ENCODE assay signal across 8 mouse cellular contexts in genomic region chr5:142818435-142819360, GRCm38 (mm10). TPM values are rescaled to one million over a fixed set of nuclear protein-coding genes. Genes with fewer than 3 reads are reported as not detected.
A peak's percentile ranks its signal among the peaks of the same experiment; 100 is the strongest.
DNase-seq lines count a peak whose midpoint lies in the region; ATAC-seq and TF ChIP-seq lines count a peak whose summit lies in the region.

No protein-coding gene starts in this region.

- peak overlapping the region; percentile 97 for H3K27ac ChIP-seq in brown adipose tissue, adult 24 weeks (replicated peaks; ENCODE audit: low read depth, low read length)
- H3K27ac ChIP-seq in forebrain, postnatal 0 days (ENCODE audit: low read depth, low read length), result peak overlapping the region; percentile 100
- peak overlapping the region; percentile 100 for H3K27ac ChIP-seq in hindbrain, embryonic 12.5 days

- under 1% methylated on average over 43 of the region's 43 CpGs for WGBS in forebrain, postnatal 0 days
- under 1% methylated on average over 43 of the region's 43 CpGs for WGBS in hindbrain, embryonic 12.5 days

- no peaks in the 10 kb centered on the region; the same call in 1 of the 2 replicates for H3K36me3 ChIP-seq in forebrain, postnatal 0 days (ENCODE audit: insufficient read depth)
- H3K36me3 ChIP-seq in hindbrain, embryonic 12.5 days, result no peaks in the 10 kb centered on the region

- H3K27me3 ChIP-seq in forebrain, postnatal 0 days (ENCODE audit: insufficient read depth, low read length), result no peaks in the 10 kb centered on the region
- H3K27me3 ChIP-seq in hindbrain, embryonic 12.5 days, result no peaks in the 10 kb centered on the region

- H3K4me1 ChIP-seq in brown adipose tissue, adult 24 weeks (ENCODE audit: control insufficient read depth, insufficient read depth, insufficient read length, low read length), result no peaks in the 10 kb centered on the region
- peaks cover 9% of the 10 kb centered on the region for H3K4me1 ChIP-seq in forebrain, postnatal 0 days (ENCODE audit: insufficient read depth)
- H3K4me1 ChIP-seq in hindbrain, embryonic 12.5 days, result peaks cover 16% of the 10 kb centered on the region

- peak; percentile 18; the same call in 1 of the 2 replicates for TF ChIP-seq CTCF in forebrain, postnatal 0 days (IDR thresholded peaks at IDR 0.05; ENCODE audit: low read depth)

- peak overlapping the region; percentile 88 for H3K4me2 ChIP-seq in forebrain, postnatal 0 days (ENCODE audit: low read depth)
- peak overlapping the region; percentile 88 for H3K4me2 ChIP-seq in hindbrain, embryonic 12.5 days (replicated peaks)

- H3K9ac ChIP-seq in forebrain, postnatal 0 days, result peak overlapping the region; percentile 98
- peak overlapping the region; percentile 99 for H3K9ac ChIP-seq in hindbrain, embryonic 12.5 days

- peak; percentile 88 for DNase-seq in Muller cell, postnatal 12 days (ENCODE audit: inconsistent ontology term)
- peak; percentile 81 for DNase-seq in forebrain, postnatal 0 days
- peak; percentile 56 to 58 for DNase-seq in layer of hippocampus, postnatal 25 days (ENCODE audit: extremely low spot score in 1 of 2, low spot score in 1 of 2)
- DNase-seq in lung, postnatal 14 days, result peak; percentile 76
- DNase-seq in right cerebral cortex, adult 2 months (ENCODE audit: low spot score in 2 of 2), result peak; percentile 45 to 55
- DNase-seq in thymus, adult 18-20 months, result no peak

- peak overlapping the region; percentile 88 for H3K4me3 ChIP-seq in brown adipose tissue, adult 24 weeks (ENCODE audit: insufficient read depth, low read depth, low read length)
- peak overlapping the region; percentile 83 for H3K4me3 ChIP-seq in forebrain, postnatal 0 days (ENCODE audit: low read depth, low read length)
- peak overlapping the region; percentile 85 for H3K4me3 ChIP-seq in hindbrain, embryonic 12.5 days

- no peak for ATAC-seq in forebrain, postnatal 0 days
- ATAC-seq in hindbrain, embryonic 12.5 days (ENCODE audit: low FRiP score), result no peak

- H3K9me3 ChIP-seq in forebrain, postnatal 0 days (ENCODE audit: low read length), result no peaks in the 10 kb centered on the region
- no peaks in the 10 kb centered on the region for H3K9me3 ChIP-seq in hindbrain, embryonic 12.5 days (replicated peaks)

RNA-seq across cellular contexts. Expression of gene Tnrc18, which starts 1.2 kb away (rescaled TPM):
- 10.6 and 13.2 TPM in 2 replicates for polyA plus RNA-seq in brown adipose tissue, adult 24 weeks (2012; ENCODE audit: insufficient read depth, insufficient read length, missing spikeins)
- total RNA-seq in forebrain, postnatal 0 days (2014; rRNA removed), result 99.7 and 116 TPM in 2 replicates
- polyA plus RNA-seq in forebrain, postnatal 0 days (2015; fragmentation: Nextera tagmentation; extraction: Ambion mirVana), result 14.9 and 23.4 TPM in 2 replicates
- polyA plus RNA-seq in hindbrain, embryonic 12.5 days (2016; fragmentation: Nextera tagmentation; extraction: Ambion mirVana), result 72.8 and 73.7 TPM in 2 replicates
- 100 to 1,000 TPM; 131 to 158 TPM for total RNA-seq in layer of hippocampus, postnatal 25 days (2021)

Comparison
In these comparisons a context has a peak if more than half of its experiments do, and no peak if none do; other contexts are left out.
1. DNase-seq: peak in Muller cell, postnatal 12 days (single experiment), forebrain, postnatal 0 days (single experiment), layer of hippocampus, postnatal 25 days (2 of 2), lung, postnatal 14 days (single experiment) and right cerebral cortex, adult 2 months (2 of 2); none in thymus, adult 18-20 months (0 of 2).
2. Peak in every context shown above with its lines, with median percentiles within 50 percentile points of each other: H3K27ac ChIP-seq and H3K4me3 ChIP-seq.